In the genomic region with DNA sequence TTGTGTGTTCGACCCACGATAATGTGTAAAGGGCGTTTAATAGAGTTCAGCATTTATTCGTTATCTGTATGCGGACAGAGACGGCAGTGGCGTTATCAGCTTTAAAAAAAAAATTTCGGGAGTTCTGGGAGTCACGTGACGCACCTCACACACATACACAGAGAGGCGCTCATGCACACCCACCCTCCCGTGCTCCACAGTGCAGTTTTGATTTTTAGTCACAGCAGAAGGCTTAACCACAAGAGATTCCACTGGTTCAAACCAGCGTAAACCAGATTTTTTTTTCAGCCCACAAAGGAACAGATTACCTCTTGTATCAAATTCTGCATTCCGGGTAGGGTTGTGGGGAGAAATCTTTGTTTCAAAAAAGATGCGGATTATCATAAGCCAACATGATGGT, we compare ENCODE assay signal across 17 mouse cellular contexts.
DNase-seq lines count a peak whose midpoint lies in the region; ATAC-seq and TF ChIP-seq lines count a peak whose summit lies in the region.
"Had no signal": no experiment of that assay in that cellular context is flagged by ENCODE, and none has a peak within 500 bp of the region (broad histone marks: within the 10 kb centered on the region; RNA-seq: fewer than 3 reads in every experiment).

No protein-coding gene starts in this region.

- no peak overlapping the region for H3K4me2 ChIP-seq in CH12.LX (ENCODE audit: insufficient read depth, low read depth, poor library complexity, severe bottlenecking)
- H3K4me2 ChIP-seq in forebrain, embryonic 13.5 days, result peak overlapping the region; percentile 17; the same call in 1 of the 2 replicates
- peak overlapping the region; percentile 21; the same call in 1 of the 2 replicates for H3K4me2 ChIP-seq in midbrain, embryonic 12.5 days (replicated peaks)

- DNase-seq in CH12.LX (ENCODE audit: extremely low read depth) (no peak), MEL (ENCODE audit: low read depth, low spot score) (no peak)
- no peak for DNase-seq in thymus, postnatal 0 days (ENCODE audit: low spot score)
- no peak for DNase-seq in cerebellum, adult 11-12 months
- DNase-seq in hindbrain, embryonic 10.5 days (ENCODE audit: low spot score), result no peak
- DNase-seq: cerebellum, adult 18-20 months; gastrocnemius, adult 2 months; kidney, adult 2 months; kidney, postnatal 4 days; left cerebral cortex, postnatal 4 days; lung, adult 2 months; thymus, postnatal 36 days had no signal

- H3K9ac ChIP-seq in CH12.LX (ENCODE audit: insufficient read depth, low read depth) (no peak overlapping the region), MEL (ENCODE audit: control insufficient read depth, low read depth, low read length, poor library complexity, severe bottlenecking) (no peak overlapping the region)
- no peak overlapping the region for H3K9ac ChIP-seq in forebrain, embryonic 13.5 days
- no peak overlapping the region for H3K9ac ChIP-seq in midbrain, embryonic 12.5 days (replicated peaks)

- TF ChIP-seq POLR2A in CH12.LX (IDR thresholded peaks at IDR 0.05; ENCODE audit: low read depth, low read length), result no peak
- no peak for TF ChIP-seq POLR2A in MEL (IDR thresholded peaks at IDR 0.05; ENCODE audit: control insufficient read depth in 1 of 2, insufficient read depth in 1 of 2, low read depth in 1 of 2, low read length in 2 of 2, poor library complexity in 1 of 2)

- H3K27me3 ChIP-seq in CH12.LX (replicated peaks), result no peaks in the 10 kb centered on the region
- H3K27me3 ChIP-seq in MEL (ENCODE audit: control insufficient read depth in 1 of 2, insufficient read depth in 2 of 2, low read length in 2 of 2), result no peaks in the 10 kb centered on the region
- peaks cover 63% of the 10 kb centered on the region for H3K27me3 ChIP-seq in forebrain, embryonic 13.5 days
- no peaks in the 10 kb centered on the region for H3K27me3 ChIP-seq in midbrain, embryonic 12.5 days
- no peaks in the 10 kb centered on the region for H3K27me3 ChIP-seq in hindbrain, embryonic 10.5 days (ENCODE audit: insufficient read depth, poor library complexity, severe bottlenecking)

- TF ChIP-seq EP300 in CH12.LX (IDR thresholded peaks at IDR 0.05; ENCODE audit: low read length), result no peak
- no peak for TF ChIP-seq EP300 in MEL (IDR thresholded peaks at IDR 0.05; ENCODE audit: low read depth in 1 of 2, low read length in 2 of 2)

- TF ChIP-seq RAD21 in CH12.LX (IDR thresholded peaks at IDR 0.05; ENCODE audit: low read depth, low read length) (no peak), MEL (IDR thresholded peaks at IDR 0.05; ENCODE audit: low read depth, low read length) (no peak)

- H3K36me3 ChIP-seq in CH12.LX (replicated peaks in 1 of 2; ENCODE audit: control insufficient read depth in 1 of 2, insufficient read depth in 1 of 2, low read length in 1 of 2) (peaks cover 8 to 42% of the 10 kb centered on the region in 2 experiments), MEL (ENCODE audit: control insufficient read depth in 1 of 2, insufficient read depth in 2 of 2, low read length in 2 of 2) (peaks cover 0 to 4% of the 10 kb centered on the region in 2 experiments; a peak in 3 of 4 replicates)
- H3K36me3 ChIP-seq in forebrain, embryonic 13.5 days (ENCODE audit: poor library complexity, severe bottlenecking), result no peaks in the 10 kb centered on the region
- no peaks in the 10 kb centered on the region for H3K36me3 ChIP-seq in midbrain, embryonic 12.5 days
- H3K36me3 ChIP-seq in hindbrain, embryonic 10.5 days, result no peaks in the 10 kb centered on the region

- in situ Hi-C loops in CH12.LX (cut with MboI; ENCODE audit: low pct_ligation_motif_present, low pct_unique_long_range_greater_than_20kb, low sequenced_read_pairs), result no loop called here

- 49% methylated on average over 15 of the region's 15 CpGs for WGBS in forebrain, embryonic 13.5 days
- 68% methylated on average over 15 of the region's 15 CpGs for WGBS in midbrain, embryonic 12.5 days
- WGBS in hindbrain, embryonic 10.5 days, result 90% methylated on average over 15 of the region's 15 CpGs

- H3K4me3 ChIP-seq in CH12.LX (replicated peaks in 1 of 3; ENCODE audit: low read depth in 2 of 3, low read length in 2 of 3, poor library complexity in 1 of 3) (no peak overlapping the region), MEL (ENCODE audit: control insufficient read depth in 1 of 2, insufficient read depth in 1 of 2, low read depth in 2 of 2, low read length in 2 of 2) (no peak overlapping the region)
- no peak overlapping the region for H3K4me3 ChIP-seq in forebrain, embryonic 13.5 days
- no peak overlapping the region for H3K4me3 ChIP-seq in midbrain, embryonic 12.5 days
- H3K4me3 ChIP-seq in hindbrain, embryonic 10.5 days, result no peak overlapping the region
- H3K4me3 ChIP-seq: gastrocnemius, adult 2 months had no signal

- H3K4me1 ChIP-seq in CH12.LX (ENCODE audit: control insufficient read depth in 1 of 2, insufficient read depth in 2 of 2) (peaks cover 0 to 16% of the 10 kb centered on the region in 2 experiments; a peak in 1 of 4 replicates), MEL (ENCODE audit: control insufficient read depth in 1 of 2, insufficient read depth in 2 of 2, low read length in 2 of 2) (no peaks in the 10 kb centered on the region; a peak in 1 of 4 replicates)
- H3K4me1 ChIP-seq in forebrain, embryonic 13.5 days, result peaks cover 30% of the 10 kb centered on the region
- peaks cover 28% of the 10 kb centered on the region for H3K4me1 ChIP-seq in midbrain, embryonic 12.5 days
- H3K4me1 ChIP-seq in hindbrain, embryonic 10.5 days (replicated peaks), result peaks cover 43% of the 10 kb centered on the region

- no peak for TF ChIP-seq CTCF in CH12.LX (conservative IDR thresholded peaks at IDR 0.05 in 1 of 2, IDR thresholded peaks at IDR 0.05 in 1 of 2; ENCODE audit: low read depth in 2 of 2, low read length in 2 of 2)
- no peak for TF ChIP-seq CTCF in MEL (IDR thresholded peaks at IDR 0.05 in 2 of 3, conservative IDR thresholded peaks at IDR 0.05 in 1 of 3; ENCODE audit: control insufficient read depth in 1 of 3, insufficient read depth in 1 of 3, low read depth in 2 of 3, low read length in 3 of 3, poor library complexity in 1 of 3, severe bottlenecking in 1 of 3)

- H3K27ac ChIP-seq in CH12.LX (ENCODE audit: insufficient read depth, low read depth) (no peak overlapping the region), MEL (ENCODE audit: control insufficient read depth, low read depth, low read length) (no peak overlapping the region)
- no peak overlapping the region for H3K27ac ChIP-seq in forebrain, embryonic 13.5 days
- peak overlapping the region; percentile 80 for H3K27ac ChIP-seq in midbrain, embryonic 12.5 days (replicated peaks)
- no peak overlapping the region for H3K27ac ChIP-seq in hindbrain, embryonic 10.5 days
- H3K27ac ChIP-seq: gastrocnemius, adult 2 months; stomach, postnatal 0 days had no signal

- ATAC-seq in forebrain, embryonic 13.5 days, result no peak
- ATAC-seq in midbrain, embryonic 12.5 days (ENCODE audit: low FRiP score, low read depth), result no peak
- ATAC-seq: CD4-positive, CD25-positive, alpha-beta regulatory T cell, adult 4 months; hindbrain, embryonic 16.5 days had no signal

- no peaks in the 10 kb centered on the region for H3K9me3 ChIP-seq in CH12.LX (replicated peaks; ENCODE audit: low read length)
- H3K9me3 ChIP-seq in MEL (replicated peaks; ENCODE audit: insufficient read depth, low read length), result no peaks in the 10 kb centered on the region
- H3K9me3 ChIP-seq in forebrain, embryonic 13.5 days (replicated peaks), result no peaks in the 10 kb centered on the region
- no peaks in the 10 kb centered on the region for H3K9me3 ChIP-seq in midbrain, embryonic 12.5 days
- H3K9me3 ChIP-seq in hindbrain, embryonic 10.5 days, result no peaks in the 10 kb centered on the region

- H3K79me2 ChIP-seq in CH12.LX (replicated peaks; ENCODE audit: control insufficient read depth, extremely low read depth, insufficient read depth, poor library complexity, severe bottlenecking), result no peaks in the 10 kb centered on the region
- no peaks in the 10 kb centered on the region for H3K79me2 ChIP-seq in MEL (ENCODE audit: control insufficient read depth, insufficient read depth, low read length, poor library complexity)

- dilution Hi-C loops in CH12.LX (cut with MboI; ENCODE audit: extremely low pct_ligation_motif_present, extremely low pct_unique_long_range_greater_than_20kb, low sequenced_read_pairs), result no loop called here

TF ChIP-seq in CH12.LX, 34 proteins besides CTCF, POLR2A, EP300 and RAD21:
- TF ChIP-seq MEF2A (IDR thresholded peaks at IDR 0.05; ENCODE audit: borderline replicate concordance, low read depth, low read length) (no peak), BHLHE40 (IDR thresholded peaks at IDR 0.05; ENCODE audit: low read depth, low read length) (peak; percentile 29; the same call in 1 of the 2 replicates), USF2 (conservative IDR thresholded peaks at IDR 0.05; ENCODE audit: low read depth, low read length) (no peak), CHD2 (IDR thresholded peaks at IDR 0.05; ENCODE audit: low read length) (no peak)
TF ChIP-seq in CH12.LX: peak in this region for 1.

TF ChIP-seq in MEL, 35 proteins besides CTCF, POLR2A, EP300 and RAD21:
- TF ChIP-seq RCOR1 (IDR thresholded peaks at IDR 0.05; ENCODE audit: low read depth, low read length) (peak; percentile 28; the same call in 1 of the 2 replicates), USF1 (IDR thresholded peaks at IDR 0.05; ENCODE audit: low read depth, low read length) (0 out of 2 replicates have a peak, but pooled peaks have one; percentile 17), ZNF384 (IDR thresholded peaks at IDR 0.05; ENCODE audit: low read depth, low read length) (no peak), HCFC1 (IDR thresholded peaks at IDR 0.05; ENCODE audit: low read depth, low read length) (no peak)
